14 mouse cellular contexts compared by ENCODE assay signal in genomic region chr10:117477331-117478201, GRCm38 (mm10).
DNase-seq lines count a peak whose midpoint lies in the region; ATAC-seq and TF ChIP-seq lines count a peak whose summit lies in the region.
"Had no signal": no experiment of that assay in that cellular context is flagged by ENCODE, and none has a peak within 500 bp of the region (broad histone marks: within the 10 kb centered on the region; RNA-seq: fewer than 3 reads in every experiment).

No protein-coding gene starts in this region.

- H3K9ac ChIP-seq in kidney, postnatal 0 days (ENCODE audit: low read depth, low read length), result no peak overlapping the region
- no peak overlapping the region for H3K9ac ChIP-seq in embryonic facial prominence, embryonic 14.5 days (ENCODE audit: low read depth, low read length)
- peak overlapping the region; percentile 28; the same call in 1 of the 2 replicates for H3K9ac ChIP-seq in hindbrain, embryonic 14.5 days
- H3K9ac ChIP-seq in midbrain, embryonic 16.5 days (ENCODE audit: low read depth, low read length), result peak overlapping the region; percentile 55
- H3K9ac ChIP-seq: liver, embryonic 15.5 days had no signal

- no peak for TF ChIP-seq CTCF in kidney, postnatal 0 days (IDR thresholded peaks at IDR 0.05; ENCODE audit: low read depth)
- no peak for TF ChIP-seq CTCF in kidney, adult 2 months (conservative IDR thresholded peaks at IDR 0.05; ENCODE audit: insufficient read depth, insufficient read length, low read depth, low read length)

- H3K9me3 ChIP-seq in kidney, postnatal 0 days (replicated peaks; ENCODE audit: low read length), result no peaks in the 10 kb centered on the region
- H3K9me3 ChIP-seq in embryonic facial prominence, embryonic 14.5 days (ENCODE audit: control insufficient read depth, low read length), result peaks cover 9% of the 10 kb centered on the region; the same call in 1 of the 2 replicates
- H3K9me3 ChIP-seq in hindbrain, embryonic 14.5 days (ENCODE audit: control insufficient read depth, low read length), result peaks cover 6% of the 10 kb centered on the region; the same call in 1 of the 2 replicates
- no peaks in the 10 kb centered on the region for H3K9me3 ChIP-seq in midbrain, embryonic 16.5 days (replicated peaks; ENCODE audit: control insufficient read depth, low read length, poor library complexity, severe bottlenecking)

- H3K4me3 ChIP-seq in kidney, postnatal 0 days (replicated peaks; ENCODE audit: low read depth, low read length), result no peak overlapping the region; the same call in 1 of the 2 replicates
- no peak overlapping the region for H3K4me3 ChIP-seq in kidney, adult 2 months (ENCODE audit: insufficient read depth, low read depth, low read length)
- no peak overlapping the region for H3K4me3 ChIP-seq in embryonic facial prominence, embryonic 14.5 days (ENCODE audit: low read depth, low read length)
- H3K4me3 ChIP-seq in hindbrain, embryonic 14.5 days (replicated peaks; ENCODE audit: low read length), result peak overlapping the region; percentile 7; the same call in 1 of the 2 replicates
- peak overlapping the region; percentile 31 for H3K4me3 ChIP-seq in midbrain, embryonic 16.5 days (ENCODE audit: low read depth, low read length)
- H3K4me3 ChIP-seq: erythroblast, embryonic 14.5 days; liver, embryonic 15.5 days had no signal

- WGBS in kidney, postnatal 0 days, result 58% methylated on average over 12 of the region's 12 CpGs
- 65% methylated on average over 12 of the region's 12 CpGs for WGBS in kidney, adult 2 months
- 71% methylated on average over 12 of the region's 12 CpGs for WGBS in embryonic facial prominence, embryonic 14.5 days
- 77% methylated on average over 12 of the region's 12 CpGs for WGBS in hindbrain, embryonic 14.5 days
- WGBS in midbrain, embryonic 16.5 days, result 45% methylated on average over 12 of the region's 12 CpGs

- H3K4me1 ChIP-seq in kidney, postnatal 0 days (replicated peaks; ENCODE audit: insufficient read depth, low read length), result no peaks in the 10 kb centered on the region
- no peaks in the 10 kb centered on the region for H3K4me1 ChIP-seq in kidney, adult 2 months (ENCODE audit: control insufficient read depth, insufficient read depth, low read length)
- 0 out of 2 replicates have a peak, but pooled peaks cover under 1% of the 10 kb centered on the region for H3K4me1 ChIP-seq in embryonic facial prominence, embryonic 14.5 days (ENCODE audit: control insufficient read depth, insufficient read depth, low read length)
- H3K4me1 ChIP-seq in hindbrain, embryonic 14.5 days (replicated peaks; ENCODE audit: control insufficient read depth, insufficient read depth, low read length), result no peaks in the 10 kb centered on the region; the same call in 1 of the 2 replicates
- H3K4me1 ChIP-seq in midbrain, embryonic 16.5 days (ENCODE audit: control insufficient read depth, insufficient read depth, low read length), result peaks cover 7% of the 10 kb centered on the region
- H3K4me1 ChIP-seq: liver, embryonic 15.5 days had no signal

- H3K27me3 ChIP-seq in kidney, postnatal 0 days (ENCODE audit: insufficient read depth, low read length), result no peaks in the 10 kb centered on the region
- H3K27me3 ChIP-seq in kidney, adult 2 months (replicated peaks; ENCODE audit: control insufficient read depth, insufficient read depth, low read length), result no peaks in the 10 kb centered on the region
- no peaks in the 10 kb centered on the region for H3K27me3 ChIP-seq in embryonic facial prominence, embryonic 14.5 days (replicated peaks; ENCODE audit: control insufficient read depth, insufficient read depth, low read length)
- H3K27me3 ChIP-seq in hindbrain, embryonic 14.5 days (ENCODE audit: control insufficient read depth, insufficient read depth, low read length), result no peaks in the 10 kb centered on the region
- H3K27me3 ChIP-seq in midbrain, embryonic 16.5 days (ENCODE audit: control insufficient read depth, insufficient read depth, low read depth, low read length), result 0 out of 2 replicates have a peak, but pooled peaks cover 5% of the 10 kb centered on the region
- H3K27me3 ChIP-seq: liver, embryonic 15.5 days; Patski had no signal

- no peak for DNase-seq in kidney, postnatal 0 days (ENCODE audit: low spot score)
- DNase-seq in kidney, adult 2 months, result no peak
- DNase-seq in embryonic facial prominence, embryonic 14.5 days (ENCODE audit: low spot score), result no peak
- DNase-seq in hindbrain, embryonic 14.5 days (ENCODE audit: low spot score), result no peak
- DNase-seq in adrenal gland, postnatal 10 days, result no peak
- DNase-seq in lung, postnatal 10 days, result no peak
- DNase-seq in gastrocnemius, postnatal 14 days, result no peak
- DNase-seq: gastrocnemius, postnatal 25 days had no signal

- intact Hi-C loops in gastrocnemius, postnatal 14 days (cut with DNase I; ENCODE audit: low total_unique reads), result no loop called here

- 0 out of 2 replicates have a peak, but pooled peaks have one; percentile 17 for ATAC-seq in kidney, postnatal 0 days (replicated peaks; ENCODE audit: low FRiP score, low read depth)
- ATAC-seq in embryonic facial prominence, embryonic 14.5 days (ENCODE audit: low read depth), result no peak
- ATAC-seq in hindbrain, embryonic 14.5 days (ENCODE audit: low FRiP score), result no peak
- no peak for ATAC-seq in midbrain, embryonic 16.5 days
- ATAC-seq: CD4-positive, CD25-positive, alpha-beta regulatory T cell, adult 4 months; intestine, postnatal 0 days; Patski had no signal

- H3K27ac ChIP-seq in kidney, postnatal 0 days, result peak overlapping the region; percentile 67; the same call in 1 of the 2 replicates
- no peak overlapping the region for H3K27ac ChIP-seq in kidney, adult 2 months (ENCODE audit: insufficient read depth, low read depth, low read length)
- H3K27ac ChIP-seq in embryonic facial prominence, embryonic 14.5 days (replicated peaks; ENCODE audit: low read depth, low read length), result no peak overlapping the region
- peak overlapping the region; percentile 14; the same call in 1 of the 2 replicates for H3K27ac ChIP-seq in hindbrain, embryonic 14.5 days
- peak overlapping the region; percentile 75 for H3K27ac ChIP-seq in midbrain, embryonic 16.5 days (ENCODE audit: low read length)
- H3K27ac ChIP-seq: liver, embryonic 15.5 days had no signal

- peak overlapping the region; percentile 39 for H3K4me2 ChIP-seq in kidney, postnatal 0 days (ENCODE audit: low read length)
- H3K4me2 ChIP-seq in embryonic facial prominence, embryonic 14.5 days (ENCODE audit: low read depth, low read length), result 0 out of 2 replicates have a peak overlapping the region, but pooled peaks have one; percentile 11
- peak overlapping the region; percentile 42 for H3K4me2 ChIP-seq in hindbrain, embryonic 14.5 days (replicated peaks)
- H3K4me2 ChIP-seq in midbrain, embryonic 16.5 days (ENCODE audit: low read length), result peak overlapping the region; percentile 63
- H3K4me2 ChIP-seq: liver, embryonic 15.5 days had no signal

- no peak for TF ChIP-seq POLR2A in kidney, adult 2 months (IDR thresholded peaks at IDR 0.05; ENCODE audit: low read depth, low read length)

- H3K36me3 ChIP-seq in kidney, postnatal 0 days (ENCODE audit: insufficient read depth, low read length), result no peaks in the 10 kb centered on the region
- no peaks in the 10 kb centered on the region for H3K36me3 ChIP-seq in kidney, adult 2 months (ENCODE audit: control insufficient read depth, insufficient read depth, low read length)
- H3K36me3 ChIP-seq in embryonic facial prominence, embryonic 14.5 days (ENCODE audit: control insufficient read depth, insufficient read depth, low read length), result no peaks in the 10 kb centered on the region
- H3K36me3 ChIP-seq in hindbrain, embryonic 14.5 days (replicated peaks; ENCODE audit: control insufficient read depth, insufficient read depth), result no peaks in the 10 kb centered on the region
- H3K36me3 ChIP-seq in midbrain, embryonic 16.5 days (ENCODE audit: control insufficient read depth, insufficient read depth, low read length), result no peaks in the 10 kb centered on the region
- H3K36me3 ChIP-seq: liver, embryonic 15.5 days had no signal

Comparison
In these comparisons a context has a peak if more than half of its experiments do, and no peak if none do; other contexts are left out.
1. H3K27ac ChIP-seq: peak in kidney, postnatal 0 days (single experiment), hindbrain, embryonic 14.5 days (single experiment) and midbrain, embryonic 16.5 days (single experiment); none in kidney, adult 2 months (single experiment) and embryonic facial prominence, embryonic 14.5 days (single experiment).
2. H3K4me2 ChIP-seq: peak in every context shown above with its lines; median percentile 63 in midbrain, embryonic 16.5 days; 42 in hindbrain, embryonic 14.5 days; 39 in kidney, postnatal 0 days; 11 in embryonic facial prominence, embryonic 14.5 days.
3. H3K4me3 ChIP-seq: peak in hindbrain, embryonic 14.5 days (single experiment) and midbrain, embryonic 16.5 days (single experiment); none in kidney, postnatal 0 days (single experiment), kidney, adult 2 months (single experiment) and embryonic facial prominence, embryonic 14.5 days (single experiment).
4. H3K9ac ChIP-seq: peak in hindbrain, embryonic 14.5 days (single experiment) and midbrain, embryonic 16.5 days (single experiment); none in kidney, postnatal 0 days (single experiment) and embryonic facial prominence, embryonic 14.5 days (single experiment).